Mouse (Mus musculus) spleen, adult 2 months (tissue): Measurements from ENCODE around the gene Slc44a4.

Source experiments
- CTCF ChIP-seq: fragments of 200-500 bp; IDR thresholded peaks from 2 replicates; pipeline ENCODE4 v1.5.1; 2011; ENCODE audit warnings: mild to moderate bottlenecking, inconsistent platforms; ENCODE audit not compliant: insufficient read depth, insufficient read length, insufficient replicate concordance; ENCODE audit errors: extremely low read depth
- POLR2A ChIP-seq: fragments of 200-500 bp; IDR thresholded peaks from 2 replicates; pipeline ENCODE4 v1.6.1; 2011; ENCODE audit warnings: low read depth, low read length, inconsistent platforms

DNA sequence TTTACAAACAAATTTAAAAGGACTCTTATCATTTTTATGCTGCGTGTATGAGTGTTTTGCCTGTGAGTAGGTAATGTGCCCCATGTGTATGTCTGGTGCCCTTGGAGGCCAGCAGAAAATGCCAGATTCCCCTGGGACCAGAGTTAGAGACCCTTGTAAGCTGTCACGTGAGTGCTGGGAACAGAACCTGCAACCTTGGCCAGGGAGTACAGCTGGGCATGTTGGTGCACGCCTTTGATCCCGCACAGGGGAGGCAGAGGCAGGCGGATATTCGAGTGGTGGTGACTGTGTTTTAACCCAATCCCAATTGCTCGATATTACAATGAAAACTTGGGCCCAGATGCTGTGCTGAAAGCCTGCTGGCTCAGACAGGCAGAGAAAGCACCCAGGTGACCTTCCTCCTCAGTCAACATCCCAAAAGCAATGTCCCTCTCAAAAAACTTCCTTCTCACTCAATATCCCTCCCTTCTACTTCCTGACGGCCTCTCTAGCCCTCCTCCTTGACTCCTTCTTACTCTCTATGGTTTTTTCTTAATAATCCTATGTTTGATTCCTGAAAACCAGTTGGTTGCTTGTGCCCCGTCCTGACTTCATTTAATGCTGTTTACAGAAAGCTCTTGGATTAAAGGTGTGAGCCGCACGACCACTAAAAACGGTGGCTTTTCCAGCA is 24.1 kb upstream of the Slc44a4 start:
- TF ChIP-seq POLR2A: no peak
- TF ChIP-seq CTCF: no peak
